Mouse (Mus musculus) ovary, postnatal 14 days (tissue): Measurements from ENCODE around the gene Tank.

Experiments used
- DNase-seq: peaks from one replicate; pipeline ENCODE4 v3.0.0; 2022; ENCODE audit warnings: low spot score

The Tank gene

GRCm38 (mm10) chr2:61580091-61580490 is 1.7 kb downstream of the Tank start:
- DNase-seq = no peak

GRCm38 (mm10) chr2:61580555-61581080 is 2.2 kb downstream of the Tank start:
- DNase-seq = no peak

GRCm38 (mm10) chr2:61582578-61583315 is 4.4 kb downstream of the Tank start:
- DNase-seq = no peak

DNA sequence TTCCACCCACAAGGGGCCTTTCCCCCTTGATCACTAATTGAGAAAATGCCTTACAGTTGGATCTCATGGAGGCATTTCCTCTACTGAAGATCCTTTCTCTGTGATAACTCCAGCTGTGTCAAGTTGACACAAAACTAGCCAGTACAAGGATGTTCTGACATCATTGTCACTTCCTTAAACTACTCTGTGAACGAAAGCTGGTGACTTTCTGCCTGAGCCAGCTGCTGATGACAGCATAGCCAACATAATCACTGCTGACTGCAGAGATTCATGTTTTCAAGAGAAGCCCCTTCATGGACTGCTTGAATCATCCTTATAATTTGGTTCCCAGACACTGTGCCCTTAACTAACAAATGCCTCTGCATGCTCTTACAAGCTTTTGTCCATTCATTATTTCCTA is 7.1 kb downstream of the Tank start:
- DNase-seq = no peak

GRCm38 (mm10) chr2:61586166-61586565 is 7.8 kb downstream of the Tank start:
- no peak for DNase-seq

DNA sequence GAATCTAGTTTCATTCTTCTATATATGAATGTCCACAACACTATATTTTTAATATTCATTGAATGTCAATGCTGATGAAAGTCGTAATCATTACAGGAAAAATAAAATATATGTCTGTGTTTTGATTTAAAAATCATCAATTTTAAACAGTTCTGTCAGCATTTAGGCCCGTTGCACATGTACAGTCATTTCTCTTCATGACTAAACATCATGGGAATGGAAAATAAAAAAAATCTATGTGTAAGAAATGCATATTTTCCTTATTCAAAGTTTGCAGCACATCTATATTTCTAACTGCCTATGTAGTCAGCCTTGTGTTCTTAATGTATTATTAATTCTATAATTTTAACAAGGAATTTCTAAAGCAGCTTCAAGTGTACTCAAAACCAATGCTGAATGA is 12.4 kb downstream of the Tank start:
- DNase-seq = no peak

GRCm38 (mm10) chr2:61592095-61592494 is 13.7 kb downstream of the Tank start:
- no peak for DNase-seq

DNA sequence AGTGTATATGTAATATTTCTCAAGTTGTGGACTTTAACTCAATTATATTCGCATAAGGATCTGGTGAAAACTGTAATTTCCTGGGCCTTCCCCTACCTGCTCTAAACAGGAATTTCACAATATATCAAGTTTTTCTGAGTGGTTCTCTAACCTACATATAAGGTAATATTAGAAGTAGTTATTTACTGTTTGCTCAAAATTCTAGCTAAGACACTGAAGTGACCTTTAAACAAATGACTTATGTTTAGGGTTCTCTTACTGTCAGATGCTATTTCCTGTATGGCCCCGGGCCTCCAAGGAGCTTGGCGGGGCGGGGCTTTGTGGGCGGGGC is 14.3 kb downstream of the Tank start:
- no peak for DNase-seq

- peak; percentile 90 for DNase-seq
Observed at GRCm38 (mm10) chr2:61593030-61593811, 14.8 kb downstream of the Tank start.

GRCm38 (mm10) chr2:61593871-61594304 is 15.5 kb downstream of the Tank start:
- DNase-seq = no peak

GRCm38 (mm10) chr2:61599730-61600129 is 21.3 kb downstream of the Tank start:
- DNase-seq = no peak

- DNase-seq = no peak
Observed at GRCm38 (mm10) chr2:61603461-61603860, 25.1 kb downstream of the Tank start.

DNA sequence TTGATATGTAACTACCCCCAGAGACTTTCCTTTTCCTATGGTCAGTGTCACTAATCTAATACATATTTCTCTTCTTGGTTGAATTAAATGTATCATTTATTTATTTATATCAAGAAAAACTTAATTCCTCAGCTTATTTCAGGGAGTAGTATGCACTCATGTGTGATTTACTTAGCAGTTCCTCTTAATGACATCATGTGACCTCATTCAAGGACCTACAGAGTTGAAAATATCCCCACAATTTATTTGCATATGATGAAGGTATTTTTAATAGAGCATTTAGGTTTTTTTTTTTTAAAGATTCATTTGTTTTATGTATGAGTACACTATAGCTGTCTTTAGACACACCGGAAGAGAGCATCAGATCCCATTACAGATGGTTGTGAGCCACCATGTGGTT is 28.6 kb downstream of the Tank start:
- no peak for DNase-seq

DNA sequence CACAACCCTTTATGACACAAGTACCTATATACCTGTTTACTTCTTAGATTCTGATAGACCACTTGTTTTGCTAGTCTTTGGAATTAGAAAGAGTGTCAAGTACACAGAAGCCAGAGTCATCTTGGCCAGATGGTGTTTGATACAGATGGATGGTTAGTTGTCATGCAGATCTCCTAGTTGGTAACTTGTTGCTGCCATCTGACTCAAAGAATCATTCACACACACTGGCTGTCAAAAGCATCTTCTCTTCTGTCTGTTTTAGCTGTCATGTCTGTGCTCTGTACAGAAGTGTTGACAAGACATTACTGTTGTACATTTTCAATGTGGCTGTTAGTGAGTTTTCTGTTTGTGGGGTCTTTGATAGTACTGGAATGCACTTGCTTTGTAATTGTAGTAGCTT is 45.6 kb downstream of the Tank start:
- DNase-seq = no peak

DNA sequence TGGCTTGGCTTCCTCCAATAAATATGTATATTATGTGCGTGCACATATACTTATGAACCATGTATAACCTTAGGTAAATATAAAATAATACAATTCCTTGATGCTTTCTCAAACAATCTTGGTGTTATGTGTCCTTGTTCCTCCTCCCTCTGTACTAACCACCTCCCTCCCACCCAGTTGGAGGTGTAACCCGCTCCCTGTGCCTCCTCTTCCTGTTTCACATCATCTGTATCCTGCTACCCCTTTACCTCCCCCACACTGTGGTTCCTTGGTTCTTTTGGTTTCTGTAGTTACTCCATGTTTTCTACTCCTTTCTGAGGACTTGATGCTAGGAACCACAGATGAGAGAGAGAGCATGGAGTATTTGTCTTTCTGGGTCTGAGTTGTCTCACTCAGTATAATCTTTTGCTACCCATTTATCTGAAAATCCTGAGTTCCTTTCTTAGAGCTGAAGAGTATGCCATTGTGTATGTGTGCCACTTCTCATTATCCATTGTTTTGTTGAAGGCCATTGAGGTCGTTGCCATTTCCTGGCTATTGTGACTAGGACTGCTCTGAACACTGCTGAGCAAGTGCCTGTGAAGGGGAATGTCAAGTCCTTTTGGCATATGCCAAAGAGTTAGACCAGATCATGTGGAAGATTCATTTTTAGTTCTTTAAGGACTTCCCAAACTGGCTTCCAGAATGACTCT is 52.6 kb downstream of the Tank start:
- no peak for DNase-seq

DNA sequence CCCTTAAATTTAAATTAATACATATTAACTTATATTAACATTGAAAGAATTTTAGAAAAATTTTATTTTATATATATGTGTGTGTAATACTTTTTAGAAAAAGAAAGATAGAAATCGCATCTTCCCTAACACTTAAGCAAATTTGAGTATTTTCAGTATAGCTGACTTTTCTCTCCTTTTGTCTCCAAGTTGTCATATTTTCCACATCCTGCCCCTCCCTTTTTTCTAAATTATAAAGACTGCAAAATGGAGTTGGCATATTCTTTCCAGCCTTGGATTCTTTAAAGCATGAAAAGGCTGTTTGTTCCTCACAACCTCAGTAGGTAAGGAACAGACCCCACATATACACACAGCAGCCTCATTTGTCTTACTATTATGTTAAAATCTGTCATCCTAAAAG is 56.7 kb downstream of the Tank start:
- DNase-seq = no peak

GRCm38 (mm10) chr2:61638182-61638581 is 59.8 kb downstream of the Tank start:
- no peak for DNase-seq

DNA sequence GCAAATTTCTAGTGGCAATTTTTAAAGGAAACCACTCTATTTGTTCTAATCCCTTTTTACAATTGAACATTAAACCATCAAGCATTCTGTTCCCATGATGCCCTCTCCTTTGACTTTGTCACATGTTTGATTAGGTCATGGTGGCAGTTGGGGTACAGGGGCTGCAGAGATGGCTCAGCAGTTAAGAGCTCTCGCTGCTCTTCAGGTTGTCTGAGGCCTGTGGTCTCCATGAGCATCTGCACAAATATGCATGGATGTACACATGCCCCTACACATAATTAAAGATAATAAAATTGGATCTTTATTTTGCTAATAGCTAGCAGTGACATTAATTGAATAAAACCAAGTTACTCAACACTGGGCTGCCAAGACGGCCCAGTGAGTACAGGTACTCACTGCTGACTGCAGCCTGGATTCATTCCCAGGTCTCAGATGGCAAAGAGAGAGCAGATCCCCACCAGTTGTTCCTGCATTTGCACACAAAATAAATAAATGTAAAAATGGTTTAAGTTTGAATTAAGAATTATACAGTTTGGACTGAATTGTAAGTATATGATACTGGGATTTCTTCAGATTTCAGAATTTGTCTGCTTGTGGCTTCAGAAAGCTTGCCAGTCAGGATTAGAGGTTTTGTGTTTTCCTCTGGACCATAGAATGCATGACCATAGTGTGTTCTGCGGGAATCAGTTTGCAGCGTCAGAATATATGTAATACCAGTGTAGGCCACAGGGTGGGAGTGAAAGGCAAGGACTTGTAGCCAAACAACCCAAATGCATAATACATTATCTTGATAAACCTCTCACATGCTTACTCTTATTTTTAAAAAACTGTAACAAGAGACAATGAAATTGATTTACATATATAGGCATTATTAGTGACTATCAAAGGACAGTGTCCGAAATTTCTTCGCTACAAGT is 64.3 kb downstream of the Tank start:
- DNase-seq = peak; percentile 50

GRCm38 (mm10) chr2:61651206-61651605 is 72.8 kb downstream of the Tank start:
- no peak for DNase-seq

DNA sequence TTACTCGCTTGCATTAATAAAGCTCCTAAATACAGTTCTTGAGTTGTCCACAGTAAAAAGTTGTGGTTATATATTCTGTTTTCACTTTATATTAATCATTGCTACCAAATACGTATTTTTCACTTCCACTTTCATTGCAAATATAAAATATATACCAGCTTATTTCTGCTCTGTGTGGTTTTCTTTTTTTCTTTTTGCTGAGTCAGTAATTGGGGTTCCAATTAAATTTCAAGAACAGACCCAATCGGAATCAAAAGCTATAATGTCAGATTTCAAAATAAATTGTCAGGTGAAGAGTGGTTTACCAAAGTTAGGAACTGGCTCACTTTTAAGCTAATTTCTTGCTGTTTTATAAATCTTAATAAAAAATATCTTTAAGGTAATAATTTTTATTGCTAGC is 73.3 kb downstream of the Tank start:
- no peak for DNase-seq

- no peak for DNase-seq
Observed at GRCm38 (mm10) chr2:61655046-61655381, 76.6 kb downstream of the Tank start.
